Mouse (Mus musculus): ENCODE results near the gene Acot8.
A peak's percentile ranks its signal among the peaks of the same experiment; 100 is the strongest.

The Acot8 gene

DNA sequence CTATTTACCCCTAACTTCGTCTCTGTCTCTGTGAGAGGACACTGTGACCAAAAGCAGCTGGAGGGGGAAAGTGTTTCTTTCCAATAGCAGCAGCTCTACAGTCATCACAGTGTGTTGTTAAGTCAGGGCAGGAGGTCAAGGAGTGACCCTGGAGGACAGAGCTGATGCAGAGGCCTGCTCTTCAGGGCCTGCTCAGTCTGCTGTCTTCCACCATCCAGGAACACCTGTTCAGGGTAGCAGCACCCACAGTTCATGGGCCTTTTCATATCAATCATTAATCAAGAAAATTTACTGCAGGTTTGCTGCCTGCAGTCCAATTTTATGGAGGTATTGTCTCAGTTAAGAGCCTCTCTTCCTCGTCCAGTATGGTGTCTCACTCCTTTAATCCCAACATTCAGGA, 8.9 kb upstream of the Acot8 start:
- no peak for DNase-seq (ENCODE audit: low read depth)

DNA sequence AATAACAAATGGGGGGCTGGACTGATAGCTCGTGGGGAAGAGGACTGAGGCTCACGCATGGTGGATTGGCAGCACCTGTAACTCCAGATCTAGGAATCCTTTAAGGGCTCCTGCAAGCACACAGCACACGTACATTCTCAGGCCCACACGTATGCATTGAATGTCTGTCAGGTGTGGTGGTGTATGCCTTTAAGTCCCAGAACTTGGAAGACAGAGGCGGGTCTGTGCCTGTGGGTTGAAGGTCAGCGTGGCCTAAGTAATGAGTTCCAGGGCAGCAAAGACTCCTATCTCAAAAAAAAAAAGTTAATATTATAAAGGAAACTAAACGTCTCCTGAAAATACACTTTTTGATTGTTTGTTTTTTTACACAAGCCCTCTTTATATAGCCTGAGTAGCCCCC, 1.9 kb upstream of the Acot8 start:
- no peak for DNase-seq (ENCODE audit: low read depth)

DNA sequence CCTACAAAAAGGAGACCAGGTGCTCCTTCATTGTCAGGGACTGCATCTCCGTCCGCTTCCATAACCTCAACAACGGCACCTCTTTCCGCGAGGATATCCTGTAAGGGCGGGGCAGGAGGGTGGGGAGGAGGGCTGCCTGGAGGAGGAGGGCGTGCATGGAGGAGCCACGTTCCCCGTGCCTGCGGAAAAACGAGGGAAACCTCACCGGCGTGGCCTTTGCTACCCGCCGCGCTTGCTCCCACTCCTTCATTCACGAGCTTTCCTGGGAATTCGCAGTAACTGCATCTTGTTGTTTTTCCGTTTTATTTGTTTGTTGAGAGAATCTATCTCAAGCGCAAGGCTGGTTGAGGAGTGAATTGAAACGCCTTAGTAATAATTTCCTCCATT, 643 bp upstream of the Acot8 start:
- DNase-seq (ENCODE audit: low read depth): no peak

DNA sequence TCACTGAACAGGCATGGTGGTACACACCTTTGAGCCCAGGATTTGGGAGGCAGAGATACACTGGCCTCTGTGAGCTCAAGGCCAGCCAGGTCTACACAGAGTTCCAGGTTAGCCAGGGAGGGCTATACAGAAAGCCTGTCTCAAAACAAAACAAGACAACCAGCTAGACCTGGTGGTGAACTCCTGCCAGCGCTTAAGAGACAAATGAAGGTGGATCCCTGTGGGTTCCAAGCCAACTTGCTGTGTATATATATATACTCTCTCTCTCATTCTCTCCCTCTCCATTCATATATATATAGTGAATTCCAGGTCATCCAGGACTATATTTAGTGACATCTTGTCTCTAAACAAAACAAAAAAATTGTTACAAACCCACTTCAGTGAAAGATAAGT, 765 bp downstream of the Acot8 start:
- DNase-seq (ENCODE audit: low read depth): peak; percentile 36

- DNase-seq (ENCODE audit: low read depth): no peak
Observed at GRCm38 (mm10) chr2:164803201-164803920, 1.3 kb downstream of the Acot8 start.

- DNase-seq (ENCODE audit: low read depth): no peak
Observed at GRCm38 (mm10) chr2:164800252-164801004, 4.3 kb downstream of the Acot8 start.

GRCm38 (mm10) chr2:164798554-164798953, 6.1 kb downstream of the Acot8 start:
- peak; percentile 63 for DNase-seq (ENCODE audit: low read depth)

DNA sequence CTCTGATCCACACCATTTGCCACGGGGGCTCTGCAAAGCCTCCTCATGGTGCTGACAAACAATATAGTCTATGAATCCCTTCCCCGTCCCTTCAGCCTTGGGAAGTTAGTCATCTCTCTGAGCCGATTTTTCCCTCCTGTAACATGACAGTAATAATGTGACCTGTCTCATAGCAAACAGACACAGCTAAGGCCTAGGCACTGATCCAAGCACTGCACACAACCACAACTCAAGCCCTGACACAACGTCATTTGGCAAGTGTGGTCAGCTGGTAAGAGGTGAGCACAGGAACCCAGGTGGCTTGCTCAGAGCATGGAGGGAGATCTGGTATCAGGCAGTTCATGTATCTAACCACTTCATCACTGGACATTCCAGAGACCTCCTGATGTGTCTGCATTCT, 8.8 kb downstream of the Acot8 start:
- DNase-seq (ENCODE audit: low read depth): no peak

- peak; percentile 88 for DNase-seq (ENCODE audit: low read depth)
Observed at GRCm38 (mm10) chr2:164794293-164794692, 10.4 kb downstream of the Acot8 start.

- DNase-seq (ENCODE audit: low read depth): peak; percentile 49
Observed at GRCm38 (mm10) chr2:164793772-164794171, 10.9 kb downstream of the Acot8 start.

DNA sequence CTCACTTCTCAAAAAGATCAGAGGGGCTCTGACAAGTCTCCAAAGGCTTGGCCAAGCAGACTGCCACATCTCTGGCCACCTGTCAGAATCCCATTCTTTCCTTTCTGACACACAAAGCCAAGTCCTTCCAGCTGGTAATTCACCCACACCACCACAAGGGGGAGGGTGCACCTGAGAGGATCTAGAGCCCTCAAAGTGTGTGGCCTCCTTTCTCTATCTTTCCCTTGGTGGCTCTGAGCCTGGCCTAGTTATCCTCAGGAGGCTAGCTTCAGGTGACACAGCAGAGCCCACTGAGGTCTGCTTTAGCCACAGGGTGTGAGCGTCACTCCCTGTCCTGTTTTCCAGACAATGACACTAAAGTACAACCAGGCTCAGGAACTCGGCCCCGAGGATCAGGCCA, 11.4 kb downstream of the Acot8 start:
- peak; percentile 78 for DNase-seq (ENCODE audit: low read depth)

DNA sequence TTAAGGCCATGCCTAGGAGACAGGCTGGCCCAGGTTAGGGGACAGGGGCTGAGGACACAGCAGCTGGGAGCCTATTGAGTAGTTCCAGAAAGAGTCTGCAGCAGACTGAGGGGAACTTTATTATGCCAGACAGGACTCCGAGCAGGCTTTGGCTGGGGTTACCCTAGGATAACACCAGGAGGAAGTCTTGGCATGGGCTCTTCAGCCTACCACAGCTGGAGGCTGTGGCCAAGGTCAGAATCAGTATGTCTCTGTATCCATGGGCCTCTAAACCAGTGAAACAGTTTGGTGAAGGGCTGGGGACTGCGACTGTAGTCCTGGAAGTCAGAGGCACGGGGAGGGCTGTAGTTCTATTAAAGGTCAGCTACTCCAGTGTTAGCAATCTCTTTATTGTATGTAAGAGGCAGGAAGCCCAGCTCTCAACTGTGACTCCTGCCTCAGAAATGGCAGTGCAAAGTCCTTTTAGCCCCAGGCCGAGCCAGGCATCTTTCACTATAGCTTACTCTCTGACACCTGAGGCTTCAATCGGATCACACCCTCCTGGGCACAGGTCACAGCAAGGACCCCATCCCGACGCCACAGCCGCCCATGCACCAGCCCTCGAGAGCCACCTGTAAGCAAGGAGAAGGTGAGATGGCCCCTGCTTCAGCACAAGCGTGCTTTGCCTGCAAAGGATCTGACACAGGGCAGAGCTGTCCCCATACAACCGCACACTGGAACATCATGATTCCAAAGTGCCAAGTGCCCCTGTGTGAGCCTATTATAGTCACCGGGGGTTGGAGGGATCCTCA, 12.1 kb downstream of the Acot8 start:
- no peak for DNase-seq (ENCODE audit: low read depth)

GRCm38 (mm10) chr2:164791841-164792261, 12.8 kb downstream of the Acot8 start:
- DNase-seq (ENCODE audit: low read depth): no peak

GRCm38 (mm10) chr2:164790451-164790850, 14.2 kb downstream of the Acot8 start:
- no peak for DNase-seq (ENCODE audit: low read depth)

DNA sequence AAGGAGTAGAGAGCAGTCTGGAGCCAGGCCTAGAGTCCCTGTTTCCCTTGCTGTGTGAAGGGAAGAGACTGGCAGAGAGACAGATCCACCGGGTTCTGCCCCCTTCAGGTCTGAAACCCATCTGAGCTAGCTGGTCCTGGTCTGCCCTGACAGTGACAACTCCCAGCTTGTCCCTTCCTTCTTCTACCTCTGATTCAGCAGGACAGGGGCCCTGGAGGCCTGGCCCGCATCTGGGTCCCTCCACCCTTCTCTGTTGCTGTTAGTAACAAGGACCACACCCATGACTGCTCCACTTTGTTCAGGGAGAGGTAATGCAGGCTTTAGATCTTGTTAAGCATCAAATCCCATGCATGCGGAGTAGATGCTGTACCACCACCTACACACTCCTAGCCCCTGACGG, 16.3 kb downstream of the Acot8 start:
- DNase-seq (ENCODE audit: low read depth): no peak

DNA sequence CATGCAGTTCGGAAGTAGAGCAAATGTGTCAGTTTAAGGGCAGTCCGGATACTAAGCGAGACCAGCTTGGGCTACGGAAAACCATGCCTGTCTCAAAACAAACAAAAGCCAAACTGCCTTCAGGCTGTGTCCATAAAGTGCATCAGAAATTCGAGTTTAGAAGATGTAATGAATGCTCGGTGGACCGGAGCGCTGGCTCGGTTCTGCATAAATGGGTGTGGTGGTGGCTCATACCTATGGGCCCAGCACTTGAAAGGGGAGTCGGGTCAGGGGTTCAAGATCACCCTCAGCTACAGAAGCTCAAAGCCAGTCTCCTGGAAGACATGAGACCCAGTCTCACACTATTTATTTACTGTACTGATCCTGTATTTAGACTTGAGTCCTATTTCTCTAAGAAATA, 16.9 kb downstream of the Acot8 start:
- no peak for DNase-seq (ENCODE audit: low read depth)

- DNase-seq (ENCODE audit: low read depth): no peak
Observed at GRCm38 (mm10) chr2:164787032-164787431, 17.6 kb downstream of the Acot8 start.

DNA sequence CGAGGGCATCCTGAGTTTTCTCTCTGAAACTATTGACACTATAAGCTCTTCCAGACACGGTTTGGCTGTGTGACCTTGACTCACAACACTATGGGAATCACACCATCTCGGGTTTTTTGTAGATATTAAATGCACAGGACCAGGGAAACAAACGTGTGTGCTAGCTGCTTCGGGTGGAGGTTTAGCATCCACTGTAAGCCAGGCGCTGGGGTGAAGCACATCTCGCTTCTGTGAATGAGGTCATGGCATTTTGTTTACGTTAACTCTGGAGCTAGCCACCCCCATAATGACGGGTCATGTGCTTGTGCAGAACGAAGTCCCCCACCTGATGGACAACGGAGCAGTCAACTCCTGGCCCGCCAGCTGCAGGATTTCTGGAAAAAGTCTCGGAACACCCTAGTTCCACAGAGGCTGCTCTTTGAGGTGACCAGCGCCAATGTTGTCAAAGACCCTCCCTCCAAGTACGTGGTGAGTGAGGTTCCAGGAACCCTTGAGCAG, 18.2 kb downstream of the Acot8 start:
- no peak for DNase-seq (ENCODE audit: low read depth)

DNA sequence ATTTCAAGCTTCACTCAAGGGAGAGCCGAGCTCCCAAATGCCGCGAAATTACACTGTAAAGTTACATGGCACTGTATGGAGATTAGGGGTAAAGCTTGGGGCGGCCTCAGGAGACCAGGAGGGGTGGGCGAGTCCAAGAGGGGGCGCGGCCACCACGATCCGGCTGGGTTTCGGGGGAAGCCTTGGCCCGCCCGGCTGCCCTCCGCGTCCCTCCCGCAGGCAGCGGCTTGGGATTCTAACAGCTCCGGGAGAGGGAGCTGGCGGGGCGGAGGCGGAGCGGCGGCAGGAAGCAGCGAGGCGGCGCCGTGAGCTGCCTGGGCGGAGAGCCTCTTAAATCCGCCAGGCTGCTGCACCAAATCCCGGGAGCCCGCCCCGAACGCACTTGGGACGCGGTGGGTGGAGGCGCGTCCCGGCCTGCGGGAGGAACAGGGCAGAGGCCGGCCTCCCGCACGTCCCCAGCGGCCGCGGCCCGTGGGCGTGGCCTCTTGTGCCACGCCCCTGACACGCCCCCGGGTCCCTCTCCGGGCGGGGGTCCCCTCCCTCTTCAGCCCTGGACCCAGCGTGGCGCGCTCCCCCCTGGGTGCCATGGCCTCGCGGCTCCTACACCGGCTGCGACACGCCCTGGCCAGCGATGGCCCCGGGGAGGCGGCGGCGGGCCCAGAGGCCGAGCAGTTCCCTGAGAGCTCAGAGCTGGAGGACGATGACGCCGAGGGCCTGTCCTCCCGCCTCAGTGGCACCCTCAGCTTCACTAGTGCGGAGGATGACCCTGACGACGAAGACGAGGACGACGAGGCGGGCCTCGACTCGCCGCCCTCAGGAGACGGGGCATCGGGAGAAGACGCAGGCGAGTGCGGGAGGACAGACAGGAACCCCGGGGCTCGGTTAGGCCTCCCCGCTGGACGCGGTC, 18.9 kb downstream of the Acot8 start, which contains the start of gene Snx21:
Gene Snx21 (plus strand): TSS at position 343 of the 907 bp plus-strand sequence.
- peak; percentile 85 for DNase-seq (ENCODE audit: low read depth)

- no peak for DNase-seq (ENCODE audit: low read depth)
Observed at GRCm38 (mm10) chr2:164784869-164785420, 19.7 kb downstream of the Acot8 start.

DNA sequence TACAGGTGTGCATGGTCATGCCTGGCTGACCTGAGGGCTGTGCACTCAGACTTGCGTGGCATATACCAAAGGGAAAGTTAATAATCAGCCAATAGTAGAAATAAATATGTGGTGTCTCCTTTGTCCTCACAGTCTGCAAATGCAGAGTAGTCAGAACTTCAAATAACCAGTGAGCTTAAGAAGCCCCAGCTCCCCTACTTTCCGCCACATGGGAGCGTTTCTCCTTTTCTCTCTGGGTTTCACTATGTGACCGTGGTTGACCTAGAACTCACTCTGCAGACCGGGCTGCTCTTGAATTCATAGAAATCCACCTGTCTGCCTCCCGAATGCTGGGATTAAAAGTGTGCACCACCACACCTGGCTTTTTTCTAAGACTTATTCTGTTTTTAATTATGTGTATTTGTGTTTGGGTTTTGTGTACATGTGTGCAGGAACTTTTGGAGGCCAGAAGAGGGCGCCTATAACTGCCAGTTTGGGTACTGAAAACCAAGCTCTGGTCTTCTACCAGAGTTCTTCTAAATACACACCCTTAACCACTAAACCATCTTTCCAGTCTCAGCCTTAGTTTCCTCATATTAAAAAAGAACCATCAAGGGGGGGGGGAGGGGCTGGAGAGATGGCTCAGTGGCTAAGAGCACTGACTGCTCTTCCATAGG, 20.6 kb downstream of the Acot8 start:
- DNase-seq (ENCODE audit: low read depth): peak; percentile 71
